Mouse (Mus musculus) lung, postnatal 36 days (tissue): Measurements from ENCODE around the gene Apof.
A peak's percentile ranks its signal among the peaks of the same experiment; 100 is the strongest.
"Not testable (repeated sequence)": the region's sequence is repeated elsewhere in the genome, so short reads cannot be mapped to it uniquely, and the experiment has no call there.

ENCODE experiments used
- DNase-seq: peaks from one replicate; pipeline ENCODE4 v3.0.0; 2022; ENCODE audit warnings: mixed read lengths

Gene Apof

DNA sequence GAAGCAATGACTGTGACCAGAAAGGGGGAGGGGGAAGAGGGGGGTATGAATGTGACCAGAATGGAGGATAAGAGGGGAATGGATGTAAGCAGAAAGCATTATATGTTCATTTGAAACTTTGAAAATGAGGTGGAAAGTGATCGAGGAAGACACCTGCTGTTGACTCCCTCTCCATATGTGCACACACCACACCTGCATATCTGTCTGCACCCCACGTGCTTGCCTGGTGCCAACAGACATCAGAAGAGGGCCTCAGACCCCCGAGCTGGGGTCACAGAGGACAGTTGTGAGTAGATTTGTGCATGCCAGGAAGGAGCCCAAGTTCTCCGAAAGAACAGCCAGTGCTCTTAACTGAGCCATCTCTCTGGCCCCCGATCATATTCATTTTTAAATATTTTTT, 8.5 kb upstream of the Apof start:
- DNase-seq = no peak

DNA sequence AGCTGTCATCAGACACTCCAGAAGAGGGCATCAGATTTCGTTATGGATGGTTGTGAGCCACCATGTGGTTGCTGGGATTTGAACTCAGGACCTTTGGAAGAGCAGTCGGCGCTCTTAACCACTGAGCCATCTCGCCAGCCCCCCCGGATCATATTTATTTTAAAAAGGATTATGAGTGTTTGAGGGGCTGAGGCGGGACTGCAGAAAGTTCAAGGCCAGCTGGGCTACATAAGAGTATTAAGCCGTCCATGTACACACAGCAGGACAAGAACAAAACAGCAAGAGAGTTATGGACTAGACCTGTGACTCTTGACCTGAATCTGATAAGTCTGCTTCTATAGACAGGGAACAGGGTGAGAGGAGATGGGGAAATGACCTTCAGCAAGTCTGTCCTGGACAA, 8.1 kb upstream of the Apof start:
- DNase-seq = not testable (repeated sequence)

DNA sequence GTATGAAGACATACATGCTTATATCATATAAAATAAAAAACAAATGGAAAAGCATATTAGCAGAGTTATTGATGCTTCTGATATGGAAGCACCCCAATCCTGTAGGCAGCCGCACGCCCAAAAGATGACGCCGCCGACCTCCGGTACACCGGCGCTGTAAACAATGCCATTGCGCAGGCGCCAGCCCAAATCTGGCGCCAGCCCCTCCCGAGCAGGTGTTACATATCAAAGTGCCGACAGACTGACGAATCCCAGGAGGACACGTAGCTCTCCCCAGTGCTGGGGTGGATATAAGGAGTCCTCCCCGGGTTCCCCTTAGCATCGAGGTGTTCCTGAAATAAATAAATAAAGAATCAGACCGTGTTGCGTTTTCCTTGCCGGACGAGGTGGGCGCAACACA, 6.2 kb upstream of the Apof start:
- DNase-seq = no peak

DNA sequence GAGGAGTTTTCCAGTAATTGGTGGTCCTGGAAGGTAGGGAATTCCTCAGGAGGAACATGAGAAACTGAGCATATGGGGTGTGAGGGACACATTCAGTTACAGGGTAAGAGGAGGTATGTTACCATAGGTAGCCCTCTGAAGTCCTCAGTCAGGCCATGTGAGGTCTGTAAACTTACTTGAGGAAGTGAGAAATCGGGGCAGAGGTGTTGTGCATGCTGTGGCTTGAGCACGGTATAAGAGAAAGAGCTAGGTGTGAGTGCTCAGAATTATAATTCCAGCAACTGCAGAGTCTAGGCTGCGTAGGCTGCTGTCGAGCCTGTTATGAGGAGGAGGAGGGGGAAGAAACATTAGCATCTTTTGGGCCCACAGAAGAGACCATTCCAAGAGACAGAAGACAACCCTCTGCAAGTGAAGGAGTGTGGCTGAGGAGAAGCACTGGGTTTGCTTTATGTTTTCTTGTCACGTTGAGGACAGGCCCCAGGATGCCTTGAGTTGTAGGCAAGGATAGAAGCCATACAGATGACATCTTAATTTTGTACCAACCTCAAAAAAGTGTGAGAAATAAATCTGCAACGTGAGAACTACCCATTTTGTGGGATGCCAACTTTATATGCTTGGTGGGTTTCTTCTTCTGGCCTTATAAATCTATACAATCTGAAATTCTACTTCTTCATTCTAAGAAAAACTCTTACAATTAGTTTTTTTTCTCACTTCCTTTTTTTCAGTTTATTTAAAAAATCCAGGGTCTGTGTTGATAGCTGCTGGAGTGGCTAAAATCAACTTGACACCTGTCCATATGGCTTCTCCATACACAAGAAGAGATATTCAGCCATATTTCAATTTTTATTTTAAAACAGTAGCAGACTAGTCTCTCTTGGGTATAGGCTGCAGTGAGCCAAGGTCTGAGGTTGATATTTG, 4.8 kb upstream of the Apof start:
- no peak for DNase-seq

DNA sequence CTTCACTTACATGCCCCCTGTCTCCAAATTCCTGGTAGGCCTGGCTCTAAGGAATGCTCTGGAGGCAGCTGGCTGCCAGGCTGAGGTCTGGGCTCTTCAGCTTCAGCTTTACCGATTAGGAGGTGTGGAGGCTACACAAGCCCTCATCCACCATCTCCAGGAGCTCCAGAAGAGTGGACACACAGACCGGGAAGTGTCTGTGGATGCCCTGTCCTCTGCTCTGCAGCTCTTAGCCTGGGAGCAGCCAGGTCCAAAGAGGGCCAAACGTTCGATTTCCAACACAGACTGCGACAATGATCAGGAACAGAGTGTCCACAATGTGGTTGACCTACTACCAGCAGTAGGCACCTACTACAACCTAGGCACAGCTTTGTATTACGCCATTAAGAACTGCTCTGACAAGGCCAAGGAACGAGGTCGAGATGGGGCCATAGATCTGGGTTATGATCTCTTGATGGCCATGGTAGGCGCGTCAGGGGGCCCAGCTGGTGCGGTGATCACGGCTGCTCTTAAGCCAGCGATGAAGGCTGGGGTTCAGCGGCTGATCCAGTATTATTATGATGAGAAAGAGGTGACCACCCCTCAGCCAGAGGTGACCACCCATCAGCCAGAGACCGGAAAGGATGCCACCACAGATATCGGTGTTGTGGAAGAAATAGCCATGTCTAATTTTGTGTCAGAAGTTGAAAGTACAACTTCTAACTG, 887 bp downstream of the Apof start:
- no peak for DNase-seq

DNA sequence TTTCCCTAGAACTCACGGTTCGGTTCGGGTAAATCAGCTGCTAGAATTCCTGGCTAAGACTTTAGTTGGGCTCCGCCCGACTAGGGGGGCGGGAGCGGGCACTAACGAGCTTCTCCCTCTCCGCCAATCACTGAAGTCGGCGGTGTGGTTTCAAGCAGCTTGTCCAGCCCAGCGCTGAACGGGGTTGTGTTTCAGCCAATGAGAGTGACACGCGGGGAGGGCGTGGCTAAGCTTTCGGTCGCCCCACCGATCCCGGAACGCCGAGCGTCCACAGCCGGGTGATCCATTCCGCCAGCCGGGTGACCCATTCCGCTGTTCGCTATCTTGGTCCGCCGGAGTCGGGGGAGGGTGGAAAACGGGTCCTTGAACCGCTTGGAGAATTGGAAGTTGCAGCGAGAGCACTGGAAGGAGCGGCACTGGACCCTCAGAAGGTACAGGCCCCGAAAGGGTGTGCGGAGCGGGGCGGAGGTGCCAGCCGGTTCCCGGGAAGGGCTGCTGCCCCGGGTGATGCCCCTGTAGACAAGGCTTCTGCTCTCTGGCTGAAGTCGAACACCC, 1.9 kb downstream of the Apof start, which contains the start of gene Stat2:
Gene Stat2, plus strand, starts transcription at position 273 of the 555 bp plus-strand sequence.
- peak; percentile 99 for DNase-seq

DNA sequence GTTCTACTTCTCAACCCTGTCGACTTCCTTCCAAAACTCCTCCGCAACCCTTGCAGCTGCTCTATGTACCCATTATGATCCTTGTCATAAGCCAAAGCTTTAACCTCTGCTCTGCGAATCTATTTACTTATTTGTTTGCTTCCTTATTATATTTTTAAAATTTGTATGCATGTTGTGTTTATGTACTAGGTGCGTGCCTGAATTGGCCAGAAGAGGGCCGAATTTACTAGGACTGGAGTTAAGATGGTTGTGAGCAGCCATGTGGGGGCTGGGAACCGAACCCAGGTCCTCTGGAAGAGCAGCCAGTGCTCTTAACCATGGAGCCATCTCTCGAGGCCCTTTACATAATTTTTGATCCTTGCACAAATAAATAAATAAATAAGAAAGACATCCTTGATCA, 2.4 kb downstream of the Apof start:
- no peak for DNase-seq

DNA sequence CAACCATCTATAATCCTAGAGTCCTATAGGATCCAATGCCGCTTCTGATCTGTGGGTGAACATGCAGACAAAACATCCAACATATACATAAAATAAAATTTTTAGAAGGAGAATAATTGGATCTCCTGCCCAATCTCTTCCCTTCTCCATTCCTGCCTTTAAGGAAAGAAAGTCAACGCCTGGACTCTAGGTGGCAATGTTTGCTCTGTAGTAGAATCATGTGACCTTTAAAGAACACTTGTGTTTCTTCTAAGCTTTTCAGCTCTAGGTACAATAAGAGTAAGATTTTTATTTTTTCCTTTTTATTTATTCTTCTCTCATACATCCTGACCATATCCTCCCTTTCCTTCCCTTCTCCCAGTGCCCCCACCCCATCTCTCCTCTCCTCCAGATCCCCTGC, 3.4 kb downstream of the Apof start:
- DNase-seq = peak; percentile 62

DNA sequence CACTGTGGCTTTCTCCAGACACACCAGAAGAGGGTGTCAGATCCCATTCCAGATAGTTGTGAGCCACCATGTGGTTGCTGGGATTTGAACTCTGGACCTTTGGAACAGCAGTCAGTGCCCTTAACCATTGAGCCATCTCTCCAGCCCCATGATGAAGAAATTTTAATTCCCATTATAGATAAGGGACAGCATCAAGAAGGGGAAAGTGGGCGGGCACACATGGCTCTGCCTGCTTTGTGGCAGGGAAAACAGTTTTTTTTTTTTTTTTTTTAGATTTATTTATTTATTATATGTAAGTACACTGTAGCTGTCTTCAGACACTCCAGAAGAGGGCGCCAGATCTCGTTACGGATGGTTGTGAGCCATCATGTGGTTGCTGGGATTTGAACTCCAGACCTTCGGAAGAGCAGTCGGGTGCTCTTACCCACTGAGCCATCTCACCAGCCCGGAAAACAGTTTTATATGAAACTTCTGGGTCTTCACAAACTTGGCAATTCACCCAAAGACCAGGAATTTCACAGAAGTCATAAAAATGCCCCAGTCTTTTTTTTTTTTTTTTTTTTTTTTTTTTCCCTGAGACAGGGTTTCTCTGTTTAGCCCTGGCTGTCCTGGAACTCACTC, 4.5 kb downstream of the Apof start:
- not testable (repeated sequence) for DNase-seq

DNA sequence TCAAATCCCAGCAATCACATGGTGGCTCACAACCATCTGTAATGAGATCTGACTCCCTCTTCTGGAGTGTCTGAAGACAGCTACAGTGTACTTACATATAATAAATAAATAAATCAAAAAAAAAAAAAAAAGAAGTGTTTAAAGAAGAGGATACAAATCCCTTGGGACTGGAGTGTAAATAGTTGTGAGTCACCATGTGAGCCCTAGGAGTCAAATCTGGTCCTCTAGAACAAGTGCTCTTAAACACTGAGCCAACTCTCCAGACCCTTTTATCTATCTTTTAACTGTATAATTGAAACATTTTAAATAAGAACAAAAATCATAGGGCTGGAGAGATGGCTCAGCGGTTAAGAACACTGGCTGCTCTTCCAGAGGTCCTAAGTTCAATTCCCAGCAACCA, 6.9 kb downstream of the Apof start:
- DNase-seq = not testable (repeated sequence)

DNA sequence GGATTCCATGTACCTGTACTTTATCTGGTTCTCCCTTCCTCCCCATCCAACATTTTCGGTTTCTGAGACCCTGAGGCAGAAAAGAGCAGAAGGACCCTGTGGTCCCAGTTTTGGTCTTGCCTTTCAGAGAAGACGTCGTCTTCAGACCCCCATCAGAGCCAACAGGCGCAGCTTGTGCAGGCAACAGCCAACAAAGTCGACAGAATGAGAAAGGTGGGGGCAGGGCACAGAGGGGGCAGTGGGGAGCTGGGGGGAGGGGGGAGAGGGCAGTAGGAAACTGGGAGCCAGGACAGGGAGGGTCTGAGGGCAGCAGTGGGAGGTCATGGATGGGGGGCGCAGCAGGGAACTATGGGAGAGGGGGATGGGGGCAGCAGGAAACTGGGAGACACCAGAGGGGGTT, 9.7 kb downstream of the Apof start:
- no peak for DNase-seq

DNA sequence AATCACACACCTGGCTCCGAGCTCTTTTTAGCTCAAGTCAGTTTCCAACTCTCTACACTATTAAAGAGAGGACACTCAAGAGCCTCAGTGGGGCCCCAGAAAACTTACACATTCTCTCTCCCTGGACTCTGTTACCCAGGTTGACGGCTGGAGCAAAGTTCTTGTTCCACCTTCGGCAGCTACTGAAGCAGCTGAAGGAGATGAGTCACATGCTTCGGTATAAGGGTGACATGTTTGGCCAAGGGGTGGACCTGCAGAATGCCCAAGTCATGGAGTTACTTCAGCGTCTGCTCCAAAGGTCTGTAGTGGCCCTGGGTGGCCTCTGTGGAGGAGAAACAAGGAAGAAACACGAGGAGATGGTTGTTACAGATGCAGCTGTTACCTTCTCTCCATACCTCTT, 12.5 kb downstream of the Apof start:
- no peak for DNase-seq

DNA sequence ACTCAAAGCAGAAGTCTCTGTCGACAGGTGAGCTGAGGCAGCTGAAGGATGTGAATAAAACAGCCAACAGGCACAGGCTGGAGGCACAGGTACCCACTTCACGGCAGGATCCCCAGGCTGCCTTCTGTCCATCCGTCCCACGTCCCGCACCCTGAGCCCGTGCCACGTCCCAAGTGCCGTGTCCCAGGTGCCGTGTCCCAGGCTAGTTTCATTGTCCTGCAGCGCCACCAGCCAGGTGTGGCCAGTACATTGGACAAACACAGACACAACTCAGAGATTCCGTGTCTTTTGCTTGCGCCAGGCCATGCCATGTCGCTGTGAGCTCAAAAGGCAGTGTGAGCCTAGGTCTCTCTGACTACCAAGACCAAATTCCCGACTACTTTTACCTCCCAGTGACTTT, 13.2 kb downstream of the Apof start:
- no peak for DNase-seq

DNA sequence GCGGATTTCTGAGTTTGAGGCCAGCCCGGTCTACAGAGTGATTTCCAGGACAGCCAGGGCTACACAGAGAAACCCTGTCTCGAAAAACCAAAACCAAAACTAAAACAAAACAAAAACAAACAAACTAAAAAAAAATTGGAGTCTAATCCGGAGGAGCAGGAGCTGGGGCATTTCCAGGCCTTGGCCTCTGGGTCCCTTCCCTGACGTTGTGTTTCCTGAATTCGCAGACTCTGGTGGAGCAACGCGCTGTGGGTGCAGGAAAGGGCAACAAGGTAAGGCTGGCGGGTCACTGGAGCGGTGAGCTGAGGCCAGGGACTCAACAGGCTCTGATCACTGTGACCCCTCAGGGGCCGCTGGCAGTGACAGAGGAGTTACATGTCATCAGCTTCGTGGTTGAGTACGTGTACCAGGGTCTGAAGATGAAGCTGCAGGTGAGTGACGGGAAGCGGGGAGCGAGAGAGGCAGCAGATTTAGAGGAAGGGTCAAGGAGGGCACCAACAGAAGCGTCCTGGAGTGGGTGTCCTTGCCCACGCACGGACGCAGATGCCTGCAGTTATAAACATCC, 14.5 kb downstream of the Apof start:
- no peak for DNase-seq

DNA sequence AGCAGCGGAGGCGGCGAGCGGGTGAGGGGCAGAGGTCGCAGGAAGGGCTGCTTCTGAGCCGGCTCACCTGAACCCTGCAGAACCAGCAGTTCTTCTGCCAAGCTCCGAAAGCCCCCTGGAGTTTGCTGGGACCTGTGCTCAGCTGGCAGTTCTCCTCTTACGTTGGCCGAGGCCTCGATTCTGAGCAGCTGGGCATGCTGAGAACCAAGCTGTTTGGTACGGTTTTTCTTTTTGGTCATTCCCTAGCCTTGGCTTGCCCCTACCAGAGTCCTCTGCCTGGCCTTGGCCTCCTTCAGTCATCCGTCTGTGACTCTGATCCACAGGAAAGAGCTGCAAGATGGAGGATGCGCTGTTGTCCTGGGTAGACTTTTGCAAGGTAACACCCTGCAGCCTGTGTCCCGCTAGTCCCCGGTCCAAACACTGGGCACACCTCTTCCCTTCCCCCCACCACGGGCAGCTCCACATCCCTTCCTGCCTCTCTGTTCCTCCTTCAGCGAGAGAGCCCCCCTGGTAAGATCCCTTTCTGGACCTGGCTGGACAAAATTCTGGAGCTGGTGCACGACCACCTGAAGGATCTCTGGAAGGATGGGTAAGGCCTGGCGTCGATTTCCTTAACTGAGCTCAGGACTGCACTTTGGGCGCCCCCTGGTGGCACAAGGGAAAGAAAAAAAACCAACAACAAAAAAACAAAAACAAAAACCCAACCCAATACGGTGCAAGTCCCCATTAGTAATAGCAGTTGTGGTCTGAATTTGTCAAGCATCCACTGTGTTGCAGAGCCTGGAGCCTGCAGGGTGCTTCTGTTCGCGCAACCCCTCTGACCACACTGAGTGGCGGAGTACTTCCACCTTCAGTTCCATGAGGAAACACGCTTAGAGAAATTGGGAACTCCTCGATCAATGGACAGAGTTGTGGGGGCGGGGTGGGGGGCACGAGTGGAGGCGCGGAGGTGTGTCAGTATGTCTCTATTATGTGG, 15.4 kb downstream of the Apof start:
- peak; percentile 80 for DNase-seq

DNA sequence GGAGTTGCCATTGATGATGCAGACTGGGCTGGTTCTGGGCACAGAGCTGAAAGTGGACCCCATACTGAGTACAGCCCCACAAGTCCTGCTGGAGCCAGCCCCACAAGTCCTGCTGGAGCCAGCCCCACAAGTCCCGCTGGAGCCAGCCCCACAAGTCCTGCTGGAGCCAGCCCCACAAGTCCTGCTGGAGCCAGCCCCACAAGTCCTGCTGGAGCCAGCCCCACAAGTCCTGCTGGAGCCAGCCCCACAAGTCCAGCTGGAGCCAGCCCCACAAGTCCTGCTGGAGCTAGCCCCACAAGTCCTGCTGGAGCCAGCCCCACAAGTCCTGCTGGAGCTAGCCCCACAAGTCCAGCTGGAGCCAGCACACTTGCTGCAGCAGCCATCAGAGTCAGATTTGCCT, 22.1 kb downstream of the Apof start:
- peak; percentile 10 for DNase-seq

DNA sequence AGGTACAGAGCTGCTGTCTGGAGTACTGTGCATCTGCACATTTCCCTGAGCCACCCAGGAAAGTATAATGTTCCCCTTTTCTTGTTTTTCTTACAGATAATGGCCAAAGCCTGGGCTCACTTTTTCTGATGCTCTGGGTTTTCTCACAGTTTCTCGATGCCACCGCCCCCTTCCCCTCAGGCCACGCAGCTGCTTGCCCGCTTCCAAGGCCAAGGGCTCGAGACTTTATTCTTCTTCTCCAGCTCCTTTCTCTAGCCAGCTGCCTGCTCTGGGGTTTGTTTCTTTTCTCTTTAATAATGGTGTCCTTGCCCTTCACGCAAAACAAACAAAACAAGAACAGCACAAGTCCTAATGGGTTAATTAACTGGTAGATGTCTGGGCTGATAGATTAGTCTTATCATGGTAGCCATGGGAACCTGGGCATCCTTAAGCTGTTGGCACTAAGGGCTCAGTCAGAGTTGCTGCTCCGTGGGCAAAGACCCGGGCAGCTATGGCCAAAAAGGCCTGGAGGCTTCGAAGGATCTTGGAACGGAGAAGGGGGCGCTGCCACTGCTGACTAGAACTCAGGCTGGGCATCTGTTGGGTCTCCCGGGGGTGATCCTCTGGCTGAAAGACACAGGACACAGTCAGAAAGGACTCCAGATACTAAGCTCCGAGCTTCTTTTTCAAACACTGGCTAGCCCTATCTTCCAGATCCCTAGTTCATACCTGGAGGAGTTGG, 28.1 kb downstream of the Apof start:
- DNase-seq = no peak

DNA sequence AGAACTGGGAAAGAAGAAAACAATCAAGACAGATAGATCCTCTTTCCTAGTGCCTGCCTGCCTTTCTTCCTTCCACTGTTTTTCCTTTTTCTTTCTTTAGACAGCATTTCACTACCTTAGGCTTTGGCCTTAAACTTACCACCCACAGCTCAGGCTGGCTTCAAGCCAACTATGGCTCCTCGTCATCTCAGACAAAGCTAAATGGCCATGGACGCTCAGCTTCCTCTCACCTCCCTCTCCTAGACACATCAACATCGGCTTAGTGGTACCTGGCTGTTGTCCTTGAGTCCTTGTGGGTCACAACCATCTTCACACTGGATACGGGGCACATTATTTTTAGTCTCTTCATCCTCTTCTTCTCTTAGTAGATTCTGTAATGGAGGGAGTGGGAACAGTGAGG, 28.8 kb downstream of the Apof start:
- DNase-seq = no peak

DNA sequence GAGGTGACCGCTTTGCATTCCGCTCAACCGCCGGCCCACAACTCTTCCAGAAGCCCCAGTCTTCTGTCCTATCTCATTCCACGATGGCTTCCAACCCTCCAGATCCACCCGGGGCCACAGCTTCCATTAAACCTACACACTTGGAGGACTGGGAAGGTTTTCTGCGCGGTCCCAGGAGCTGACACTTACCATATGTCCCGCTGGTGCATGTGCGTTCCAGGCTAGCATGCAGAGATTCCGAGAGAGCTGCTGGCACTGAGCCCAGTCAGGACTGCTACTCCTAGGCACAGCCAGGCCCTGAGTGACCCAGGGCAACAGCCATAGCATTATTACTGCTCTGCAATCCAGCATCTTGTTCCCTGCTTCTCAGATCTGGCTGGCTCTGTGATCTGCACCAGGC, 29.2 kb downstream of the Apof start:
- peak; percentile 19 for DNase-seq

DNA sequence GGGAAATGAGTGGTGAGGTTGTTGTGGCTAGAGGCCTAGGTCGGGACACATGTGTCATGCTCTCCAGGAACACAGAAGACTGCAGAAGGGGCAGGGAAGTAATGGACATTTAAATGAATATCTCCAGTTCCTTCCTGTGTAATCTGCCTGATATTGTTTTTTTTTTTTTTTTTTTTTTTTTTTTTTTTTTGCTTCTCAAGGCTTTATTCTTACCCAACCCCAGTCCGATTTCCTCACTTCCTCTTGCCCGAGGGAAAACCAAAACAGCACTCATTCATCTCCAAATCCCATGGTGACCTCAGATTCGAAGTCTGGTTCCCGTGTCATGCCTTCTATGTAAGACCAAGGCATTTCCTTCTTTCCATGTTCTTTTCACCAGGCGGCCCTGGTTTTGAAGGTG, 29.8 kb downstream of the Apof start:
- DNase-seq = peak; percentile 54

DNA sequence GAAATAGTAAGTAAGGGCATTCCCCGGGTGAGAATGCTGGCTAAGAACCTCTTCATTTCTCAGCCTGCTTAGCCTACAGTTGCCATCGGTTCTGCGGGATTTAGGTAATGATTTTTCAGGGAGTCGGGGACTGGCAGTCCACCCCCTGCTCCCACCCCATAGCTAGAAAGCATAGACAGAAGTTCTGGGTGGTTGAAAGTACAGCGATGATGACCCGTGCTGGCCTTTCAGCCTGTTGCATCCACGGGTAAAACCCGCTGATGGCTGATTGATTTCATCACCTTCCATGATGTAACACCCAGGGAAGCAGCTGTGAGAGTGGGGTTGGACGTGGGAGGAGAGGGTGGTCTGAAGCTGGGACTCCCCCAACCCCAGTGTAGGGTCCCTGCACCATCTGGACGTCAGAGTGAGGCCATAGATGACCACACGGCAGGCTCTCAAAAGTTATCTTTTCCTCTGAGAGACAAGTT, 30.3 kb downstream of the Apof start, which contains the start of gene Il23a:
Gene Il23a, minus strand, starts transcription at position 51 of the 470 bp plus-strand sequence.
- DNase-seq = no peak
